Mouse (Mus musculus) WW6 (cell line): ENCODE data around the gene Abcd3.

Source experiments
- DNase-seq: peaks from one replicate; pipeline ENCODE4 v3.0.0-alpha.2; 2013; ENCODE audit warnings: low read depth, low spot score

The Abcd3 gene

DNA sequence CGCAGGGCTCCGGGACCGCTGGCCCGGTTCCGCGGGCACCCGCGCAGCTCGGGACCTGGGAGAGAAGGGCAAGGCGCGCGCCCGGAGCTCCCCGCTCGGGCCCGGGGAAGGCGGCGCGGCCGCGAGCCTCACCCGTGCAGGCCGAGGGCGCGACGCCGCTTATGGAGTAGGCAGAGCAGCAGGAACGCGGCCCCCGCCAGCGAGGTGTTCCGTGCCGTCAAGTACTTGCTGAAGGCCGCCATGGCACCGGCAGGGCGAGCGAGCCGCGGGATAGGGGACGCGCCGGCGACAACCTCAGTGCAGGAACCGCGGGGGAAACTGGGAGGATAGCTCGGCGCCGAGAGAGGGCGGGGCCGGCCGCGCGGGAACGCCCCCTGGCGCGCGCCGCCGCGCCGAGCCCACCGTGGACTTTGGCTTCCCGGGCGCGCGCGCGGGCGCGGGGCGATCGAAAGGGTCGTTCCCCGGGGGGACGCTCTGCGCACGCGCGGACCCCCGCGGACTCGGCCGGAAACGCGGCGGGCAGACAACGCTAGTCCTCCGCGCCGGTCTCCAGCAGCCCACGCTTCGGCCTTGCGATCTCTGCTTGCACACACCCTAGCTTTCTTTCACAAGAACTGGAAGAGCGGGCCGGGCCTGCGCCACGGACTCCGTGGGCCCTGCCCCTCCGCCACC lies at the start of gene Abcd3:
TSS of gene Abcd3 (minus strand) at position 426 of the 672 bp plus-strand sequence.
- peak; percentile 80 for DNase-seq

DNA sequence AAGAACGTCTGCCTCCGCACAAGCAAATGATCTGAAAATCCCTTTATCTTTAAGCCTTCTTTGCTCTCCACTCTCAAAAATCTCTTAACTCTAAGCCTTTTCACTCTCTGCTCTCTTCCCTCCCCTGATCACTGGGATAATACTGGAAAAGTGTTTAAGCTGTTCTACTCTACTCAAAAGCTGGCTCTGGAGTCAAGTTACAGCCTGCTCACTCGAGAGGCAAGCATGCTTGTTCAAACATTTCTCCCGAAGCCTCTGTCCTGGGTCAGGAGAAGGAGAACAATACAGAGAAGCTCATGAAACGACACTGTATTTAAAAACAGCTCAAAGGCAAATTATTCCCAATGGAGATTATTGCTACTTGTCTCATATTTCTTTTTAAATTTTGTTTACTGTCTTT lies 44.0 kb upstream of the Abcd3 start:
- DNase-seq = no peak

DNA sequence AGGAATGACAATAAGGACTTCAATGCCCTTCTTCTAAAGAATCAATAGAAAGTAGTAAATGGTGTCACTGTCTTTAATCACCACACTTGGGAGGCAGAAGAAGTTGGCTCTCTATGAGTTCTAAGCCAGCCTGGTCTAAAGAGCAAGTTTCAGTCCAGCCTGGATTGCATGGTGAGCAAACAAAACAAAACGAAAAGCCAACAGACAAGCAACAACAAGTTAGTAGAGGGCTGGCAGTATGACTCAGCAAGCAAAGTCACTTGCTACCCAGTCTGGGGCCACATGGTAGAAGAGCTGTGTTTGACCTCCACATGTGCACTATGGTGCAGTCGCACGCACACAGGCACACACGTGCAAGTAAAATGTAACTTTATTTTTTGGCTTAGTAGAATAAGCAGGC lies 41.0 kb upstream of the Abcd3 start:
- no peak for DNase-seq

DNA sequence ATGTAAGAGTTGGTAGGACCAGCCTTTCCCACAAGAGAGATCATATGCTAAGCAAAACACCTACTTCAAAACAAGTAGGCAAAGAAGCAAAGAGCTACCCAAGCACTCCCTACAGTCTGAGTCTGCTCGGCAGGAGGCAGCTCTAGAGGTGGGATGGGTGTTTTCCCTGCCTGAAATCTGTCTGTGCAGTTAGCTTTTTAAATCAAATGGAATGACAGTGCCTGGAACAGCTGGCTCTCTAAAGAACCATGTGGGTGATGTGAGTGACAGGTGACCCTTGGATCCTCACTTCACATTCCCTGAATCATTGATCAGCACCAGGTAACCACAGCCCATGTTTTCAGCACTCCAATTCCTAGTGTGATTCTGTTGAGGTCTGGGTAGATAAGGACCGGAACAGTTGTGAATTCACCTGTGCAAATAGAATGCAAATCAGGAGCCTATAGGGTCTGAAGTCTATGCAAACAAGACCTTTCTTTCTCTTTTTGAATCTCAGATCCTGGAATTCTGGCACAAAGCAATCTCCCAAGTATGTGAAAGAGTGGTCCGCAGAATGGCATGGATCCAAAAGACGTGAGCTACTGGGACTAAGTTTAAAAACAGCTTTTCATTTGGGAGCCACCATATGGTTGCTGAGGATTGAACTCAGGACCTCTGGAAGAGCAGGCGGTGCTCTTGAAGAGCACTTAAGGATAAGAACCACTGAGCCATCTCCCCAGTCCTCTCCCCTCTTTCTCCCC lies 38.8 kb upstream of the Abcd3 start:
- DNase-seq = no peak

DNA sequence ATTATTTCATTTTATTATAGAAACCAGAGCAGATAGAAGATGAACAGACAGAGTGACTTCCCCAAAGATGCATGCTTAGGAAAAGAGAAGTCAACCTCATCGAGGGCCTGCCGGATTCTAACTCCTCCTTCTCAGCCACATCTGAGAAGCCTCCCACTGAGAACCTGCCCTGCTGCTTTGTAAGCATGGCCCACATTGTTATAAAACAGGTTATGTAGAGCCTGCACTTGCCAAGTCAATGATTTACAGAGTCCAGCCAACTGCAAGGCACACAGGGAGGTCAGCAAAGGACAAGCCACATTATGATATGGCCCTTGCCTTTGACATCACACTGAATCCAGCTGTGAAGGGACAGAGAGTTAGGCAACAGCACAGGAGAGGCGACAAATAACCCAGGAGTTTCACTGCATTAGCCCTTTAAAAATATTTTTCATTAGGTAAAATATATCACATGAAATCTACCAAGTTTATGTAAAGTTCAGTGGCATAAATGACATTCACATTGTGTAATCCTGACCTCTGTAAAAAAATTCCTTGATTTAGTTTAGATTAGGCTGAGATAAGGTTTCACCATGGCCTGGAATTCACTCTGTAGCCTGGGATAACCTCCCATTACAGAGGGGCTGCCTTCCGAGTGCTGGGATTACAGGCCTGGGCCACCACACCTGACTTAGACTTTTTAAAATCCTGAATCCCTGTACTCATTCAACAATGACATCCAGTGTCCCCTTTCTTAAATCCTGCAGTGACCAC lies 37.1 kb upstream of the Abcd3 start:
- DNase-seq = no peak

DNA sequence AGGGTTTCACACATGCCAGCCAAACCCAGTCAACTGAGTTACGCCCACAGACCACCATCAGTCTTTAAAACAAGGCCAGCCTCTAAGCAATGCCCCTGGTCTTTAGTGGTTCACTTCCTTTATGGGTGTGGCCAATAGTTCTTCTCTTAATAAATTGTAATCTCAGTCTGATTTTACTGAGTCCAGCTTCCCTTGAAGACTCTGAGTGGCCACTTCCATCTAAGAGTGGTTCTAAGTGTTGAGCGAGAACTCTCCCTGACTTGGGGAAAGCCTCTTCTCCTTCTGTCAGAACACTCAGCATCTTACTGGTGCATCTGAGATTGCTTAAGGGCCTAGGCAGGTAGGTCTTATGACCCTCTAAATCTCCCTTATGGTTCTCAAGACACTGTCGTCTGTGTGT lies 35.9 kb upstream of the Abcd3 start:
- DNase-seq = no peak

DNA sequence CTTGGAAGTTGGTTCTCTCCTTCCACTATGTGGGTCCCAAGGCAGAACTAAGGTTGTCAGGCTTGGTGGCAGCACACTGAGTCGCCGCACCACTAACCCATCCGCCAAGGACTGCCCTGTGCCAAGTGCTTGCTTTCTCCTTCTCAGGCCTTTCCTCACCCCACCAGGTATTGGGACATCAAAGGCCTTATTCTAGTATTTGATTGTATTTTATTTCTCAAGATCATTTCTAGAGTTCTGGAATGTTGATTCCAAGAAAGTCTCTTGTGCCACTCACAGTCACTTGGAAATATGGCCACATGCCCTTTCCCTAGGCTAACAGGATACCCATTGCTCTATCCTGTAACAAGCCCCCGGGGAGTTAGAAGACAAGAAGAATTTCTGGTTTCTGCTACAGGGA lies 35.3 kb upstream of the Abcd3 start:
- DNase-seq = no peak

DNA sequence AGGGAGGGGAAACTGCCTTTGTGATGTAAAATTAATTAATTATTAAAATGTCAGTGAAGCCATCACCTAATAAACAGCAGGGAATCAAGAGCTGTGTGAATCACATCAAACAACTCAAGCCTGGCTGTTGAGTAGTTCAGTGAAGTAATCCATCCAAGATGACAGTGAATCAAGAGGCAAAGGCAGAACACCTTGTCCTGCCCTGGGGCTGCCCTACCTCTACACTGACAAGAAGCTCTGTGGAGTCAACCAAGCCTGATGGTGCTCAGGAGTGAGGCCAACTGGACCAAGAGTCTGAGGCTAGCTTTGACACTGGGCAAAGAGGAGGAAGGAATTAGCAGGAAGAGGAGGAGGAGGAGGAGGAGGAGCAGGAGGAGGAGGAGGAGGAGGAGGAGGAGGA lies 32.2 kb upstream of the Abcd3 start:
- DNase-seq = no peak

DNA sequence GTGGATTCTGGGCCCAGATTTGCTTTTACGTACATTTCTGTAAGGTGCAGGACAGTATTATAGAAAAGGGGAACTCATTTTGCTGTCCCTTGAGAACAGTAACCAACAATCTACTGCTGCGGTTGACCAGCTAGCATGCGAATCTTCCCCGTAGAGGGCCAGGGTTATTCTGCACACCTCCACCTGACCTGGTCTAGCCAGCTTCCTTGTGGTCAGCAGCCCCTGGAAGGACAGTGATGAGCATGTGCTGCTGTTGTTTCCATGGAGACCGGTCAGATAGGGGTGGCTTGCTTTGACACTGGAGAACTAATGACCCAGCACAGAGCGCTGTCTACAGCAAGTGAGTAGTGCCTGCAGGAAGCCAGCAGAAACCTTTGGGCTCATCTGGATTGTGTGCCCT lies 29.6 kb upstream of the Abcd3 start:
- DNase-seq = no peak

DNA sequence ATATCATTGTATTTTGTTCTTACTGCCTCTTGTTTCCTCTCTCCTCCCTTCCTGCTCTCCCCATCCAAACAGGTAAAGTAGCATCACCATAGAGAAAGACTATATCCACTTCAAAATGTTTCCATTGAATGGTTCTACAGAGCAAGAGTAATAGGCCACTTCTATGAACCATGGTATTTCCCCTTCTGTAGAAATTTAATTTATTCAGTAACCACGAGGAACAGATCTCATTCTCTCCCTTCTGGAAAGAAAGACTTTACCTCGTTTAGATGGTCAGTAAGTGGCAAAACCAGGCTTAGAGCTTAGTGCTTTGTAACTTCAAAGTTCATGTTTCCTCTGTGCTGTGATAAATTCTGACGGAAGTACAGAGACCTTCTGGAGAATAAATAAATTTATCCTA lies 28.9 kb upstream of the Abcd3 start:
- DNase-seq = no peak

DNA sequence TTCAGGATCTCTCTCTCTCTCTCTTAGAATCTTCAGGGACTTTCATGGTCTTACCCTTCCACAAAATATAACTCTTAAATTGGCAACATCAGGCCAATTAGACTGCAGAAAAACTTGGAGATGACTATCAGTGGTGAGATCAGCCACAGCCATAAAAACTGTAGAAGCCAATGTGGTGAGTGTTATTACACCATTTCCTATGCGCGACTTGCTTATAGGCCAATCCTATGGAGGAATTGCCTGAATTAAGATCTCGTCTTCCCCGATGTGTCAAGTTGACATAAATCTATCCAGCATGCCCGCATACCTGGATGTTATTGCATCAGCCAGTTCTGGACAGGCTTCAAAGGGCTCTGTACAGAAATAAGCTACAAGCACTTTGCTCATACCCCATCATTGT lies 28.2 kb upstream of the Abcd3 start:
- DNase-seq = no peak

DNA sequence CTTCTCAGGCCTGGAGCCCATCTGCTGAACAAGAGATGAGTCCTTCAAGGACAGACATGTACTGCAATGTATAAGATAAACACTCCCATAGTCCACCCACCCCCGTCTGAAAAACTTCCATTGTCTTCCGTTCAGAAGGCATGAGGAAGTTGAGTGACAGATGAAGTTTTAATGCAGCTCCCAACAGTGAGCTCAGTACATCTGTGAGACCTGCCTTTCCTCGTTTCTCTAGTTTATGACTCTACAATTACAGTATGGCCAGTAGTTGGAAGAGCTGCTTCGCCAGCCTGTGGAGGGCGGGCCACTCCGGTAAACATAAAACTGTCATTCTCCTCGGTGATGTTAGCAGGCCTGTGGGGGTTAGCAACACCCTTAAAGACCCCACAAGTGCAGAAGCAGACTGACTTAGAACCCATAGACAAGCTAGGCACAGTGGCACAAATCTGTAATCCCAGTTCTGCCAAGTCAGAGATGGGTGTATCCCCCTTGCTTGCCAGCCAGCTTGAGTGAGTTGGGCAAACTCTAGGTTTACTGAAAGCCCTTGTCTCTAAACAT lies 27.3 kb upstream of the Abcd3 start:
- DNase-seq = no peak

DNA sequence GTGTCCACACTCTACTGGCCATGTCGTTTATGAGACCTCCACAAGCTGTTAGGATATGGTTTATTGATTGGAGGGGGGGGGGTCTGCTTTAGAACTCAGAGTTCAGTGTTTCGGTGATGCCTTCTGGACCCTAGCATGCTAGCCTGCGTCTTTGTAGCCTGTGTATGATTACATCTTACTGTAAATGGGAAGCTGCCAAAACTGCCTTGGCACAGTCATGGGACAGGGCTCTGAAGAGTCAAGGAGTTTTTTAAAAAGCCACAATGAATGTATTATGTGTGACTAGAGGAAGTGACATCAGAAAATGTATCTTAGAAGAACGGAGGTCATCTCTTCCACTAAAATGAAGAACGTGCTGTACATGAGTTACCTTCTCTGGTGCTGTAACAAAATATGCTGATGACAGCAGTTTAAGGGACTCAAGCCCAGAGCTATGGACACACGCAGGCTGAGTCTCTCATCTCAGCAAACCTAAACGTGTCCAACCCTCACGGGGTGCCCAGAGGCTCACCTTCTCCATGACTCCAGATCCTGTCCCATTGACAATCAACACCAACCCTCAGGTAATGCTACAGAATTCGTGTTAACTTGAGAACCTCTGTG lies 26.4 kb upstream of the Abcd3 start:
- DNase-seq = no peak

DNA sequence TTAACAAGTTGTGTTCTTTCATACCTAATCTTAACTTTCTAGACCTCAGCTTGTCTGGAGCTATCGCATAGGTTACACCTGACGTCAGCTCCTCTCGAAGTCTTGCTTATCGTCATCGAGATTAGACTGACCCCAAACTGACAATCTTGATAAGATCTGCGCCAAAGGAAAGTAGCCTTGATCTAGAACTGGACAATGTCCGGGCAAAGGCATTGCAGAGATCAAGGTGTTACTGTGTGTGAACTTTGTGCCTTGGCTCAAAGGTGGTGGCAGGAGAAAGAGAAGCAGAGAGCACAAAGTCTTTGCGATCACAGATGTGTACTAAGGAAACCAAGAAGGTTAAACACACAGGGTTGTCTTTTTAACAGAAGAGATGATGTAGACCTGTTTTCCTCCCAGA lies 25.2 kb upstream of the Abcd3 start:
- DNase-seq = no peak

DNA sequence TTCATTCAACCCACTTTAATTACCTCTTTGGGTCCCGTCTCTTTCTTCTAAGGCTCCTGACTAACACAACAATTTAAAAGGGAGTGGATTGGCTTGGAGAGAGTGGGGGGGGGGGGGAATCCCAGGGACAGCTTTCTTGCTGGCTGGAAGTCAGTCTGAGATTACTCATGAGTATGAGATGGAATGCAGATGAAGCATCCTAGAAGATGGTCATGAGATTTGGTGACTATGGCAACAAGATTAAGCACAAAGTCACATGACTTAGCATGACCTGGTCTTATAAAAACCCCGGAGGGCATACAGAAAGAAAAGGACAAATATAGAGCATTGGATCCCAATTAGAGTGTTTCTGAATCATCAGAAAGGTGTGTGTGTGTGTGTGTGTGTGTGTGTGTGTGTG lies 19.6 kb upstream of the Abcd3 start:
- DNase-seq = no peak

DNA sequence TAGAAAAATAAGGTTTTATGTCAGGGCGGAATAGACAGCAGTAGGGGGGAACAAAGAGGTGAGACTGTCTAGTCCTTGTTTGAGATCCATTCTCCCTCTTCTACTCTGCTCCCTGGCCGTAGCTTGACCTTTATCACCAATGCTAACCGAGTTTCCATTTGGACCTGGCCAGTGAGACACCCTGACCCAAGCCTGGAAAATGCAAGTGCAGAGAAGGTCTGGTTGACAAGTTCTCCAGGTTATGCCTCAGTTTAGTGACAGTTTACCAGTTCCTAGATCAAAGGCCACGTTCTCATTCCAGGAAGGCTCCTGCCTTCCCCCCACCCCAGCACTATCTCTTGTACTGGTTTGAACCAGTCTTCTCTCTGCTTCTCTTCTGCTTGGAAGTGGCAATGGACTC lies 19.1 kb upstream of the Abcd3 start:
- no peak for DNase-seq

DNA sequence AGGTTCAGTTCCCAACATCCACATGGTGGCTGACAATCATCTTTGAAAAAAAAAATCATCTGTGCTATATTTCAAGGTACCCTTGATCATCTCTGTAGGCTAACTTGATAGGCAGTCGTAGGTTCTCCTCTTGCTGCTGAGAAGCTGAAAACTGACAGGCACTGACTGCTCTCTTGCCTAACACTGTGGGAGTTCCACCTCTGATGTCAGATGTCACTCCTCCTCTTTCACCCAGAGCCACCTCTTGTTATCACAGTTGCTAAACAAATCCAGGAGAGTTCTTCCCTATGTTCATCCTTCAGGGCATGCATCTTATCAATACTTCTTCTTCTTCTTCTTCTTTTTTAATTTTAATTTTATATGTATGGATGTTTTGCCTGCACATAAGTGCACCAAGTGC lies 10.0 kb upstream of the Abcd3 start:
- DNase-seq = no peak

DNA sequence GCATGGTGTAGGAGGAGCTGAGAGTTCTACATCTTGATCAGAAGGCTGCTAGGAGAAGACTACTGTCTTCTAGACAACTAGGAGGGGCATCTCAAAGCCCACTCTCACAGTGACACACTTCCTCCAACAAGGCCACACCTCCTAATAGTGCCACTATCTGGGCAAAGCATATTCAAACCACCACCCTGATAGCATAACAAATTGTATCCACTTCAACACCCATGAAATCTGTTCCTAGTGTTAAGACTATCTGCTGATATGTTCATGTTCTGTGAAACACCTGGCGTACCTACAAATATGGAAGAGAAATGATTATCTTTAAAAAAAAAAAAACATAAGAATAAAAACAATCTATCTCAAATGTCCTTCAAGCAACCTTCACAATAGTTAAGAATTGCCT lies 9.2 kb upstream of the Abcd3 start:
- no peak for DNase-seq

DNA sequence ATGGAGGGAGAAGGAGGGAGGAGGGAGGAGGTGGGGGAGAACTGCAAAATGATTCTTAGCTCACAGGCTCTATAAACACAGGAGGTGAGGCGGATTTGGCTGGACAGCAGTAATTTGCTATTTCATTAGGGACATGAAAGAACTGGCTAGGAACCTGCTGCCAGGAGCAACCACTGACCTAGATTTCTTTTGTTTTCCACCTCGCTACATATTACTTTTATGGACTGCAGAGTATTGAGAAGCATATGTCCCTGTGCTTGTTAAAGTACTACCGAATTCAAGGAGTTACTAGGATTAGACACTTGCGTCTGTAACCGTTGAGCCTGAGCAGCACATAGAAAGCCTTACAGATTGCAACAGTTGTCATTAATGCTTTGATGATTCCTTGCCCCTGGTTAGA lies 7.5 kb upstream of the Abcd3 start:
- DNase-seq = no peak

DNA sequence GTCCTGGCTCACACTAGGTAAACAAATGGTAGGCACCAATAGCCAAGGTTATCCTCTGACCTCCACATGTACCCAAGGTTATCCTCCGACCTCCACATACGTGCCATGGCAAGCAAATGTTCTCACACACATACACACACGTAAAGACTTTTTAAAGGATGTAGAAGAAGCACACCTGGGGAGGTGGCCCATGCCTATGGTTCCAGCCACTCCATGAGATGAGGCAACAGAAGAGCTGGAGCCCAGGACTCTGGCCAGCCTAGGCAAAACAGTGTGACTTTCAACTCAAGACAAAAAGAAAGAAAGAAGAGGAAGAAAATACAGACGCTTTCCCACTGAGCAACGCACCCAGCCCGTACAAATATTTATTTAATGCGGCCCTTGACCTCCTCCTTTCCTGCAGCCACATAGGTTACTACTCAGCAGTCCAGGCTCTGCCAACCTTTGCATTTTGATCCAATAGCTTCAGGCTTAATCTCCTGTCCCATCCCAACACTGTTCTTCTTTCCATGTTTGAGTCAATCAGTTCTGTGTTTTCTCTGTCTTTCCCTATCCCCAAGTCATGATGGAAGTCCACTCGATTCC lies 6.5 kb upstream of the Abcd3 start:
- DNase-seq = no peak

DNA sequence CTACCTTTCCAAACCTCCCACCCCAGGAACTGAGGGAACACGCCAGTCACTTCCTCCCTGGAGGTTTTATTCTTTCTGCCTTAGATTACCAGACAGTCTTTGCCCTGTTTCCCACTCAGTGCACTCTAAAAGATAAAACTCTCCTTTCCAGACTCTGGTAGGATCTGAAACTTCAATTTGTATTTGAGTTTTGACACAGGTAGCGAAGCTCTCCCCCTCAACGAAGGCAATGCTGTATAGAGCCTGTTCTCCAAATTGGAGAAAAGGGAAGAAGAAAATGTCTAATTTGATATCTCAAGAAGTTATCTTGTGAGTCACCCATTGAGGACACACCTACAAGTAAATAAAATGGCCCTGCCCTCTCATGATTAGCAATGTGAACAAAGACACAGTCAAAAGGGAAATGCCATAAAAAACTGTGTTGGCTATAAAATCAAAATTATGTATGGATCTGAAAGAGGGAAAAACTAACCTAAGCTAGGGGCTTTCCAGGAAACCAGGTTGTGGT lies 4.6 kb upstream of the Abcd3 start:
- no peak for DNase-seq
